Mouse (Mus musculus): ENCODE measurements around the gene Efcab11. TPM values are rescaled to one million over a fixed set of nuclear protein-coding genes. Genes with fewer than 3 reads are reported as not detected.

The Efcab11 gene
- polyA plus RNA-seq, 1 experiment = 1.8 TPM

GRCm38 (mm10) chr12:99752986-99753385 lies 131.3 kb downstream of the Efcab11 start:
- Histone ChIP-seq H3K27me3 (ENCODE audit: control insufficient read depth) (no peaks in the 10 kb centered on the region), H3K4me1 (ENCODE audit: control insufficient read depth) (no peaks in the 10 kb centered on the region), H3K9me3 (ENCODE audit: control insufficient read depth, low read length) (no peaks in the 10 kb centered on the region), H3K36me3 (ENCODE audit: control insufficient read depth) (no peaks in the 10 kb centered on the region), H3K4me3 (replicated peaks) (no peak overlapping the region)
- TF ChIP-seq GATA1 (IDR thresholded peaks at IDR 0.05; ENCODE audit: low read length) (no peak), TAL1 (IDR thresholded peaks at IDR 0.05; ENCODE audit: low read length) (no peak)

GRCm38 (mm10) chr12:99749391-99749790 lies 134.8 kb downstream of the Efcab11 start:
- H3K4me3 ChIP-seq (replicated peaks) = no peak overlapping the region
- H3K4me1 ChIP-seq (ENCODE audit: control insufficient read depth) = no peaks in the 10 kb centered on the region
- no peaks in the 10 kb centered on the region for H3K36me3 ChIP-seq (ENCODE audit: control insufficient read depth)
- H3K27me3 ChIP-seq (ENCODE audit: control insufficient read depth) = no peaks in the 10 kb centered on the region
- no peaks in the 10 kb centered on the region for H3K9me3 ChIP-seq (ENCODE audit: control insufficient read depth, low read length)
- TF ChIP-seq GATA1 (IDR thresholded peaks at IDR 0.05; ENCODE audit: low read length) (no peak), TAL1 (IDR thresholded peaks at IDR 0.05; ENCODE audit: low read length) (no peak)

- no peaks in the 10 kb centered on the region for H3K9me3 ChIP-seq (ENCODE audit: control insufficient read depth, low read length)
- H3K36me3 ChIP-seq (ENCODE audit: control insufficient read depth) = no peaks in the 10 kb centered on the region
- H3K4me1 ChIP-seq (ENCODE audit: control insufficient read depth) = no peaks in the 10 kb centered on the region
- no peak overlapping the region for H3K4me3 ChIP-seq (replicated peaks)
- H3K27me3 ChIP-seq (ENCODE audit: control insufficient read depth) = no peaks in the 10 kb centered on the region
- TF ChIP-seq GATA1 (IDR thresholded peaks at IDR 0.05; ENCODE audit: low read length) = no peak
- TF ChIP-seq TAL1 (IDR thresholded peaks at IDR 0.05; ENCODE audit: low read length) = no peak
Observed at GRCm38 (mm10) chr12:99741631-99742030, 142.6 kb downstream of the Efcab11 start.

GRCm38 (mm10) chr12:99739211-99739610 lies 145.0 kb downstream of the Efcab11 start:
- Histone ChIP-seq H3K27me3 (ENCODE audit: control insufficient read depth) (no peaks in the 10 kb centered on the region), H3K4me3 (replicated peaks) (no peak overlapping the region), H3K36me3 (ENCODE audit: control insufficient read depth) (no peaks in the 10 kb centered on the region), H3K4me1 (ENCODE audit: control insufficient read depth) (no peaks in the 10 kb centered on the region), H3K9me3 (ENCODE audit: control insufficient read depth, low read length) (no peaks in the 10 kb centered on the region)
- TF ChIP-seq GATA1 (IDR thresholded peaks at IDR 0.05; ENCODE audit: low read length) = no peak
- no peak for TF ChIP-seq TAL1 (IDR thresholded peaks at IDR 0.05; ENCODE audit: low read length)

GRCm38 (mm10) chr12:99738256-99738655 lies 146.0 kb downstream of the Efcab11 start:
- no peaks in the 10 kb centered on the region for H3K9me3 ChIP-seq (ENCODE audit: control insufficient read depth, low read length)
- H3K4me1 ChIP-seq (ENCODE audit: control insufficient read depth) = no peaks in the 10 kb centered on the region
- TF ChIP-seq GATA1 (IDR thresholded peaks at IDR 0.05; ENCODE audit: low read length) (no peak), TAL1 (IDR thresholded peaks at IDR 0.05; ENCODE audit: low read length) (no peak)
- H3K4me3 ChIP-seq (replicated peaks) = no peak overlapping the region
- no peaks in the 10 kb centered on the region for H3K36me3 ChIP-seq (ENCODE audit: control insufficient read depth)
- H3K27me3 ChIP-seq (ENCODE audit: control insufficient read depth) = no peaks in the 10 kb centered on the region

GRCm38 (mm10) chr12:99736971-99737370 lies 147.3 kb downstream of the Efcab11 start:
- no peaks in the 10 kb centered on the region for H3K9me3 ChIP-seq (ENCODE audit: control insufficient read depth, low read length)
- no peaks in the 10 kb centered on the region for H3K27me3 ChIP-seq (ENCODE audit: control insufficient read depth)
- H3K36me3 ChIP-seq (ENCODE audit: control insufficient read depth) = no peaks in the 10 kb centered on the region
- no peaks in the 10 kb centered on the region for H3K4me1 ChIP-seq (ENCODE audit: control insufficient read depth)
- H3K4me3 ChIP-seq (replicated peaks) = no peak overlapping the region
- TF ChIP-seq GATA1 (IDR thresholded peaks at IDR 0.05; ENCODE audit: low read length) (no peak), TAL1 (IDR thresholded peaks at IDR 0.05; ENCODE audit: low read length) (no peak)

- H3K9me3 ChIP-seq (ENCODE audit: control insufficient read depth, low read length) = no peaks in the 10 kb centered on the region
- no peak overlapping the region for H3K4me3 ChIP-seq (replicated peaks)
- no peak for TF ChIP-seq TAL1 (IDR thresholded peaks at IDR 0.05; ENCODE audit: low read length)
- TF ChIP-seq GATA1 (IDR thresholded peaks at IDR 0.05; ENCODE audit: low read length) = no peak
- no peaks in the 10 kb centered on the region for H3K36me3 ChIP-seq (ENCODE audit: control insufficient read depth)
- no peaks in the 10 kb centered on the region for H3K27me3 ChIP-seq (ENCODE audit: control insufficient read depth)
- no peaks in the 10 kb centered on the region for H3K4me1 ChIP-seq (ENCODE audit: control insufficient read depth)
Observed at GRCm38 (mm10) chr12:99735172-99735571, 149.1 kb downstream of the Efcab11 start.

- no peaks in the 10 kb centered on the region for H3K9me3 ChIP-seq (ENCODE audit: control insufficient read depth, low read length)
- no peak for TF ChIP-seq GATA1 (IDR thresholded peaks at IDR 0.05; ENCODE audit: low read length)
- TF ChIP-seq TAL1 (IDR thresholded peaks at IDR 0.05; ENCODE audit: low read length) = no peak
- no peaks in the 10 kb centered on the region for H3K27me3 ChIP-seq (ENCODE audit: control insufficient read depth)
- no peaks in the 10 kb centered on the region for H3K4me1 ChIP-seq (ENCODE audit: control insufficient read depth)
- no peaks in the 10 kb centered on the region for H3K36me3 ChIP-seq (ENCODE audit: control insufficient read depth)
- H3K4me3 ChIP-seq (replicated peaks) = no peak overlapping the region
Observed at GRCm38 (mm10) chr12:99724206-99724605, 160.0 kb downstream of the Efcab11 start.

GRCm38 (mm10) chr12:99723791-99724190 lies 160.4 kb downstream of the Efcab11 start:
- H3K4me1 ChIP-seq (ENCODE audit: control insufficient read depth) = no peaks in the 10 kb centered on the region
- no peaks in the 10 kb centered on the region for H3K27me3 ChIP-seq (ENCODE audit: control insufficient read depth)
- H3K36me3 ChIP-seq (ENCODE audit: control insufficient read depth) = no peaks in the 10 kb centered on the region
- TF ChIP-seq GATA1 (IDR thresholded peaks at IDR 0.05; ENCODE audit: low read length) = no peak
- no peak for TF ChIP-seq TAL1 (IDR thresholded peaks at IDR 0.05; ENCODE audit: low read length)
- no peak overlapping the region for H3K4me3 ChIP-seq (replicated peaks)
- no peaks in the 10 kb centered on the region for H3K9me3 ChIP-seq (ENCODE audit: control insufficient read depth, low read length)

GRCm38 (mm10) chr12:99721318-99721717 lies 162.9 kb downstream of the Efcab11 start:
- no peak for TF ChIP-seq TAL1 (IDR thresholded peaks at IDR 0.05; ENCODE audit: low read length)
- no peak for TF ChIP-seq GATA1 (IDR thresholded peaks at IDR 0.05; ENCODE audit: low read length)
- Histone ChIP-seq H3K27me3 (ENCODE audit: control insufficient read depth) (no peaks in the 10 kb centered on the region), H3K9me3 (ENCODE audit: control insufficient read depth, low read length) (no peaks in the 10 kb centered on the region)

More at GRCm38 (mm10) chr12:99721318-99721717, 162.9 kb downstream of the Efcab11 start:
- Histone ChIP-seq H3K4me3 (replicated peaks) (no peak overlapping the region), H3K36me3 (ENCODE audit: control insufficient read depth) (no peaks in the 10 kb centered on the region), H3K4me1 (ENCODE audit: control insufficient read depth) (no peaks in the 10 kb centered on the region)

All from erythroblast, embryonic 14.5 days (primary cell).